Mouse (Mus musculus) R1 (cell line): ENCODE data around the gene Ralgds.
"Not testable (repeated sequence)": the region's sequence is repeated elsewhere in the genome, so short reads cannot be mapped to it uniquely, and the experiment has no call there.

ENCODE experiments used
- DNase-seq: peaks from one replicate; pipeline ENCODE4 v3.0.0-alpha.2; 2018; ENCODE audit warnings: low read depth, low spot score

Ralgds gene

GRCm38 (mm10) chr2:28512798-28513401 is at the start of gene Ralgds:
Ralgds (plus strand) TSS chr2:28513125.
- peak; percentile 55 for DNase-seq

GRCm38 (mm10) chr2:28463919-28464318 is 49.0 kb upstream of the Ralgds start:
- DNase-seq: peak; percentile 91

- no peak for DNase-seq
Observed at GRCm38 (mm10) chr2:28464919-28465318, 48.0 kb upstream of the Ralgds start.

GRCm38 (mm10) chr2:28465836-28466518 is 46.9 kb upstream of the Ralgds start, which contains the start of gene 1700007K13Rik:
1700007K13Rik (minus strand) TSS chr2:28466332.
- DNase-seq: peak; percentile 99

- DNase-seq: peak; percentile 90
Observed at GRCm38 (mm10) chr2:28467860-28468485, 45.0 kb upstream of the Ralgds start, which contains the start of gene Mrps2. Mrps2 (plus strand) TSS chr2:28468066.

- no peak for DNase-seq
Observed at GRCm38 (mm10) chr2:28468486-28469225, 44.3 kb upstream of the Ralgds start.

GRCm38 (mm10) chr2:28469461-28469860 is 43.5 kb upstream of the Ralgds start:
- no peak for DNase-seq

- peak; percentile 82 for DNase-seq
Observed at GRCm38 (mm10) chr2:28470591-28470990, 42.3 kb upstream of the Ralgds start.

GRCm38 (mm10) chr2:28472011-28472410 is 40.9 kb upstream of the Ralgds start:
- not testable (repeated sequence) for DNase-seq

GRCm38 (mm10) chr2:28477993-28478392 is 34.9 kb upstream of the Ralgds start:
- DNase-seq: not testable (repeated sequence)

- DNase-seq: peak; percentile 92
Observed at GRCm38 (mm10) chr2:28479208-28480204, 33.4 kb upstream of the Ralgds start.

GRCm38 (mm10) chr2:28483861-28484260 is 29.1 kb upstream of the Ralgds start:
- no peak for DNase-seq

GRCm38 (mm10) chr2:28494521-28494920 is 18.4 kb upstream of the Ralgds start:
- DNase-seq: no peak

- DNase-seq: no peak
Observed at GRCm38 (mm10) chr2:28495207-28495756, 17.6 kb upstream of the Ralgds start.

- no peak for DNase-seq
Observed at GRCm38 (mm10) chr2:28495801-28496595, 16.9 kb upstream of the Ralgds start.

GRCm38 (mm10) chr2:28496671-28497070 is 16.3 kb upstream of the Ralgds start, which contains the start of gene Gbgt1:
Gbgt1 (plus strand) TSS chr2:28496891.
- peak; percentile 57 for DNase-seq

- no peak for DNase-seq
Observed at GRCm38 (mm10) chr2:28497561-28497960, 15.4 kb upstream of the Ralgds start.

- no peak for DNase-seq
Observed at GRCm38 (mm10) chr2:28498431-28498830, 14.5 kb upstream of the Ralgds start.

GRCm38 (mm10) chr2:28502987-28503386 is 9.9 kb upstream of the Ralgds start:
- no peak for DNase-seq
